Mouse (Mus musculus): ENCODE data around the gene Prdm1. TPM values are rescaled to one million over a fixed set of nuclear protein-coding genes. Genes with fewer than 3 reads are reported as not detected.

The Prdm1 gene
- polyA plus RNA-seq, 1 experiment from 2014 or later = 1.1 TPM

- 92% methylated on average over 8 of the region's 8 CpGs for WGBS
- Histone ChIP-seq H3K36me3 (ENCODE audit: control insufficient read depth, insufficient read depth, low read length) (no peaks in the 10 kb centered on the region), H3K4me2 (no peak overlapping the region), H3K4me3 (ENCODE audit: low read depth, low read length) (no peak overlapping the region), H3K9ac (ENCODE audit: low read length) (no peak overlapping the region), H3K9me3 (ENCODE audit: control insufficient read depth, low read length) (no peaks in the 10 kb centered on the region), H3K4me1 (ENCODE audit: control insufficient read depth, insufficient read depth, low read length) (peaks cover 17% of the 10 kb centered on the region), H3K27me3 (ENCODE audit: control insufficient read depth, insufficient read depth, low read length) (peaks cover 22% of the 10 kb centered on the region; the same call in 1 of the 2 replicates), H3K27ac (ENCODE audit: low read depth, low read length) (no peak overlapping the region)
- DNase-seq (ENCODE audit: low spot score, missing footprints) (no peak), ATAC-seq (ENCODE audit: low FRiP score) (no peak)
Measured at GRCm38 (mm10) chr10:44462351-44462750, 66.0 kb downstream of the Prdm1 start.

- H3K4me1 ChIP-seq (ENCODE audit: control insufficient read depth, insufficient read depth, low read length) = peaks cover 22% of the 10 kb centered on the region
- WGBS = 90% methylated on average over 6 of the region's 6 CpGs
- H3K27ac ChIP-seq (ENCODE audit: low read depth, low read length) = no peak overlapping the region
- H3K36me3 ChIP-seq (ENCODE audit: control insufficient read depth, insufficient read depth, low read length) = no peaks in the 10 kb centered on the region
- no peak overlapping the region for H3K4me3 ChIP-seq (ENCODE audit: low read depth, low read length)
- H3K27me3 ChIP-seq (ENCODE audit: control insufficient read depth, insufficient read depth, low read length) = peaks cover 30% of the 10 kb centered on the region
- H3K9me3 ChIP-seq (ENCODE audit: control insufficient read depth, low read length) = no peaks in the 10 kb centered on the region
- no peak for ATAC-seq (ENCODE audit: low FRiP score)
- H3K9ac ChIP-seq (ENCODE audit: low read length) = no peak overlapping the region
- H3K4me2 ChIP-seq = no peak overlapping the region
- peak; percentile 84 for DNase-seq (ENCODE audit: low spot score, missing footprints)
Measured at GRCm38 (mm10) chr10:44461063-44461462, 67.2 kb downstream of the Prdm1 start.

GRCm38 (mm10) chr10:44460095-44460810 lies 68.0 kb downstream of the Prdm1 start:
- Histone ChIP-seq H3K27me3 (ENCODE audit: control insufficient read depth, insufficient read depth, low read length) (peaks cover 35% of the 10 kb centered on the region), H3K4me3 (ENCODE audit: low read depth, low read length) (no peak overlapping the region), H3K9me3 (ENCODE audit: control insufficient read depth, low read length) (no peaks in the 10 kb centered on the region), H3K4me2 (no peak overlapping the region), H3K36me3 (ENCODE audit: control insufficient read depth, insufficient read depth, low read length) (no peaks in the 10 kb centered on the region), H3K4me1 (ENCODE audit: control insufficient read depth, insufficient read depth, low read length) (peaks cover 18% of the 10 kb centered on the region), H3K9ac (ENCODE audit: low read length) (no peak overlapping the region), H3K27ac (ENCODE audit: low read depth, low read length) (no peak overlapping the region)
- 14% methylated on average over 6 of the region's 6 CpGs for WGBS
- ATAC-seq (ENCODE audit: low FRiP score) (0 out of 2 replicates have a peak, but pooled peaks have one; percentile 23), DNase-seq (ENCODE audit: low spot score, missing footprints) (peak; percentile 90)

- ATAC-seq (ENCODE audit: low FRiP score) = no peak
Measured at GRCm38 (mm10) chr10:44459321-44460000, 68.8 kb downstream of the Prdm1 start.

GRCm38 (mm10) chr10:44458534-44459315 lies 69.6 kb downstream of the Prdm1 start:
- H3K4me2 ChIP-seq = peak overlapping the region; percentile 92
- peak; percentile 87 for ATAC-seq (ENCODE audit: low FRiP score)
- H3K4me1 ChIP-seq (ENCODE audit: control insufficient read depth, insufficient read depth, low read length) = peaks cover 10% of the 10 kb centered on the region; the same call in 1 of the 2 replicates
- DNase-seq (ENCODE audit: low spot score, missing footprints) = peak; percentile 96
- no peaks in the 10 kb centered on the region for H3K36me3 ChIP-seq (ENCODE audit: control insufficient read depth, insufficient read depth, low read length)
- under 1% methylated on average over 53 of the region's 54 CpGs for WGBS
- peak overlapping the region; percentile 50 for H3K4me3 ChIP-seq (ENCODE audit: low read depth, low read length)
- peaks cover 25% of the 10 kb centered on the region for H3K27me3 ChIP-seq (ENCODE audit: control insufficient read depth, insufficient read depth, low read length)
- H3K27ac ChIP-seq (ENCODE audit: low read depth, low read length) = no peak overlapping the region
- no peaks in the 10 kb centered on the region for H3K9me3 ChIP-seq (ENCODE audit: control insufficient read depth, low read length)
- H3K9ac ChIP-seq (ENCODE audit: low read length) = peak overlapping the region; percentile 41

More at GRCm38 (mm10) chr10:44459321-44460000, 68.8 kb downstream of the Prdm1 start:
- Histone ChIP-seq H3K4me2 (peak overlapping the region; percentile 92), H3K4me1 (ENCODE audit: control insufficient read depth, insufficient read depth, low read length) (peaks cover 11% of the 10 kb centered on the region), H3K9ac (ENCODE audit: low read length) (no peak overlapping the region), H3K4me3 (ENCODE audit: low read depth, low read length) (peak overlapping the region; percentile 50), H3K27ac (ENCODE audit: low read depth, low read length) (no peak overlapping the region), H3K27me3 (ENCODE audit: control insufficient read depth, insufficient read depth, low read length) (peaks cover 29% of the 10 kb centered on the region), H3K9me3 (ENCODE audit: control insufficient read depth, low read length) (no peaks in the 10 kb centered on the region), H3K36me3 (ENCODE audit: control insufficient read depth, insufficient read depth, low read length) (no peaks in the 10 kb centered on the region)
- peak; percentile 89 for DNase-seq (ENCODE audit: low spot score, missing footprints)
- 11% methylated on average over 11 of the region's 11 CpGs for WGBS

- H3K4me1 ChIP-seq (ENCODE audit: control insufficient read depth, insufficient read depth, low read length) = peaks cover 10% of the 10 kb centered on the region; the same call in 1 of the 2 replicates
- peak; percentile 93 for DNase-seq (ENCODE audit: low spot score, missing footprints)
- H3K4me2 ChIP-seq = peak overlapping the region; percentile 92
- H3K9me3 ChIP-seq (ENCODE audit: control insufficient read depth, low read length) = no peaks in the 10 kb centered on the region
- H3K9ac ChIP-seq (ENCODE audit: low read length) = no peak overlapping the region
- H3K27me3 ChIP-seq (ENCODE audit: control insufficient read depth, insufficient read depth, low read length) = peaks cover 24% of the 10 kb centered on the region
- under 1% methylated on average over 25 of the region's 25 CpGs for WGBS
- no peak overlapping the region for H3K27ac ChIP-seq (ENCODE audit: low read depth, low read length)
- H3K4me3 ChIP-seq (ENCODE audit: low read depth, low read length) = peak overlapping the region; percentile 50
- no peak for ATAC-seq (ENCODE audit: low FRiP score)
- H3K36me3 ChIP-seq (ENCODE audit: control insufficient read depth, insufficient read depth, low read length) = no peaks in the 10 kb centered on the region
Measured at GRCm38 (mm10) chr10:44457791-44458533, 70.3 kb downstream of the Prdm1 start.

GRCm38 (mm10) chr10:44456757-44457595 lies 71.3 kb downstream of the Prdm1 start:
- ATAC-seq (ENCODE audit: low FRiP score) = no peak
- H3K9ac ChIP-seq (ENCODE audit: low read length) = peak overlapping the region; percentile 1; the same call in 1 of the 2 replicates

GRCm38 (mm10) chr10:44454753-44455152 lies 73.5 kb downstream of the Prdm1 start:
- no peak overlapping the region for H3K27ac ChIP-seq (ENCODE audit: low read depth, low read length)
- no peak overlapping the region for H3K4me2 ChIP-seq
- H3K36me3 ChIP-seq (ENCODE audit: control insufficient read depth, insufficient read depth, low read length) = no peaks in the 10 kb centered on the region
- H3K9ac ChIP-seq (ENCODE audit: low read length) = no peak overlapping the region
- ATAC-seq (ENCODE audit: low FRiP score) (no peak), DNase-seq (ENCODE audit: low spot score, missing footprints) (no peak)
- H3K4me1 ChIP-seq (ENCODE audit: control insufficient read depth, insufficient read depth, low read length) = peaks cover 10% of the 10 kb centered on the region; the same call in 1 of the 2 replicates
- peaks cover 24% of the 10 kb centered on the region for H3K27me3 ChIP-seq (ENCODE audit: control insufficient read depth, insufficient read depth, low read length)
- H3K9me3 ChIP-seq (ENCODE audit: control insufficient read depth, low read length) = no peaks in the 10 kb centered on the region
- 80% methylated on average over 4 of the region's 4 CpGs for WGBS
- H3K4me3 ChIP-seq (ENCODE audit: low read depth, low read length) = no peak overlapping the region

More at GRCm38 (mm10) chr10:44456757-44457595, 71.3 kb downstream of the Prdm1 start:
- peak; percentile 95 for DNase-seq (ENCODE audit: low spot score, missing footprints)
- Histone ChIP-seq H3K9me3 (ENCODE audit: control insufficient read depth, low read length) (no peaks in the 10 kb centered on the region), H3K4me3 (ENCODE audit: low read depth, low read length) (peak overlapping the region; percentile 50), H3K27me3 (ENCODE audit: control insufficient read depth, insufficient read depth, low read length) (peaks cover 24% of the 10 kb centered on the region), H3K4me2 (peak overlapping the region; percentile 92), H3K36me3 (ENCODE audit: control insufficient read depth, insufficient read depth, low read length) (no peaks in the 10 kb centered on the region), H3K27ac (ENCODE audit: low read depth, low read length) (no peak overlapping the region), H3K4me1 (ENCODE audit: control insufficient read depth, insufficient read depth, low read length) (peaks cover 10% of the 10 kb centered on the region; the same call in 1 of the 2 replicates)
- under 1% methylated on average over 31 of the region's 31 CpGs for WGBS
